12 mouse cellular contexts compared by ENCODE assay signal in genomic region chrX:10787057-10787456, GRCm38 (mm10).
DNase-seq lines count a peak whose midpoint lies in the region; ATAC-seq and TF ChIP-seq lines count a peak whose summit lies in the region.
"Had no signal": no experiment of that assay in that cellular context is flagged by ENCODE, and none has a peak within 500 bp of the region (broad histone marks: within the 10 kb centered on the region; RNA-seq: fewer than 3 reads in every experiment).

No protein-coding gene starts in this region.

- no peak overlapping the region for H3K27ac ChIP-seq in heart, adult 2 months
- no peak overlapping the region for H3K27ac ChIP-seq in liver, postnatal 0 days (ENCODE audit: low read depth)

- intact Hi-C loops in heart, adult 2 months (cut with DNase I), result no loop called here

- no peaks in the 10 kb centered on the region for H3K36me3 ChIP-seq in heart, adult 2 months (ENCODE audit: control insufficient read depth, insufficient read depth, low read length)
- no peaks in the 10 kb centered on the region for H3K36me3 ChIP-seq in liver, postnatal 0 days (replicated peaks; ENCODE audit: insufficient read depth, low read length)
- H3K36me3 ChIP-seq: heart, embryonic 12.5 days had no signal

- H3K4me1 ChIP-seq in heart, adult 2 months (ENCODE audit: control insufficient read depth, insufficient read depth, low read length), result no peaks in the 10 kb centered on the region
- no peaks in the 10 kb centered on the region for H3K4me1 ChIP-seq in liver, postnatal 0 days (ENCODE audit: insufficient read depth)
- H3K4me1 ChIP-seq: heart, embryonic 12.5 days had no signal

- TF ChIP-seq CTCF in heart, adult 2 months (IDR thresholded peaks at IDR 0.05), result peak; percentile 44
- peak; percentile 45 for TF ChIP-seq CTCF in liver, postnatal 0 days (IDR thresholded peaks at IDR 0.05; ENCODE audit: low read depth)

- no peaks in the 10 kb centered on the region for H3K27me3 ChIP-seq in heart, adult 2 months (ENCODE audit: control insufficient read depth, insufficient read depth, low read length)
- H3K27me3 ChIP-seq in liver, postnatal 0 days (ENCODE audit: insufficient read depth, low read length), result no peaks in the 10 kb centered on the region
- H3K27me3 ChIP-seq: heart, embryonic 12.5 days had no signal

- DNase-seq in heart, adult 2 months, result no peak
- DNase-seq in heart, adult 9 months (ENCODE audit: low spot score in 2 of 2), result no peak
- DNase-seq in 3T3-L1 (ENCODE audit: low read depth, low spot score) (peak; percentile 32), MEL-GATA-1-ER (ENCODE audit: extremely low read depth, low read depth) (peak; percentile 26)
- peak; percentile 16 for DNase-seq in liver, postnatal 0 days
- no peak for DNase-seq in left cerebral cortex, adult 18-20 months (ENCODE audit: low spot score in 2 of 2)
- no peak for DNase-seq in layer of hippocampus, postnatal 36 days
- no peak for DNase-seq in right cerebral cortex, postnatal 14 days
- DNase-seq: kidney, adult 8-10 months had no signal

- H3K4me3 ChIP-seq in heart, adult 2 months, result no peak overlapping the region
- no peak overlapping the region for H3K4me3 ChIP-seq in liver, postnatal 0 days (ENCODE audit: low read depth, low read length)
- H3K4me3 ChIP-seq: erythroblast, embryonic 14.5 days; heart, embryonic 12.5 days; megakaryocyte, embryonic 14.5 days had no signal

- WGBS in heart, adult 2 months, result 79% methylated on average over 2 of the region's 2 CpGs
- WGBS in liver, postnatal 0 days (ENCODE audit: insufficient replicate concordance), result 69% methylated on average over 2 of the region's 2 CpGs

- no peak for TF ChIP-seq POLR2A in heart, adult 2 months (IDR thresholded peaks at IDR 0.05; ENCODE audit: insufficient read depth, low read depth, low read length)

- H3K4me2 ChIP-seq in liver, postnatal 0 days (ENCODE audit: low read depth, low read length), result no peak overlapping the region
- H3K4me2 ChIP-seq: heart, embryonic 12.5 days had no signal

- H3K9me3 ChIP-seq in liver, postnatal 0 days (ENCODE audit: low read length), result no peaks in the 10 kb centered on the region
- H3K9me3 ChIP-seq: heart, embryonic 12.5 days; megakaryocyte, embryonic 14.5 days had no signal

- no peak overlapping the region for H3K9ac ChIP-seq in heart, adult 2 months (ENCODE audit: low read depth, low read length)
- H3K9ac ChIP-seq in liver, postnatal 0 days (replicated peaks), result no peak overlapping the region
- H3K9ac ChIP-seq: heart, embryonic 12.5 days had no signal

- no peaks in the 10 kb centered on the region for H3K79me2 ChIP-seq in heart, adult 2 months (replicated peaks; ENCODE audit: control insufficient read depth, insufficient read depth, low read length)

- TF ChIP-seq EP300 in heart, adult 2 months (IDR thresholded peaks at IDR 0.05; ENCODE audit: insufficient read depth, low read depth, low read length), result no peak
- no peak for TF ChIP-seq EP300 in liver, postnatal 0 days (IDR thresholded peaks at IDR 0.05; ENCODE audit: low read depth)

- ATAC-seq in liver, postnatal 0 days, result no peak

Comparison
In these comparisons a context has a peak if more than half of its experiments do, and no peak if none do; other contexts are left out.
1. DNase-seq: peak in 3T3-L1 (single experiment), MEL-GATA-1-ER (single experiment) and liver, postnatal 0 days (single experiment); none in heart, adult 2 months (0 of 2), heart, adult 9 months (0 of 2), left cerebral cortex, adult 18-20 months (0 of 2), layer of hippocampus, postnatal 36 days (0 of 2) and right cerebral cortex, postnatal 14 days (single experiment).